Mouse (Mus musculus) cortical plate, adult 2 months (tissue): ENCODE measurements at regions not wholly inside any gene's neighbourhood (a gene's known extent, or its start where the extent isn't known, plus 50 kb on each side); places are given as distances from the start of the nearest gene placed in this dataset.

ENCODE experiments used
- CTCF ChIP-seq: fragments of 200-500 bp; IDR thresholded peaks from 2 replicates; pipeline ENCODE4 v1.5.1; 2011; ENCODE audit warnings: mild to moderate bottlenecking, control low read depth, low read length; ENCODE audit not compliant: insufficient read depth; ENCODE audit errors: extremely low read depth
- POLR2A ChIP-seq: fragments of 200-500 bp; IDR thresholded peaks from 2 replicates; pipeline ENCODE4 v1.6.1; 2011; ENCODE audit warnings: mild to moderate bottlenecking, low read length, control low read depth; ENCODE audit not compliant: insufficient read depth; ENCODE audit errors: extremely low read depth

DNA sequence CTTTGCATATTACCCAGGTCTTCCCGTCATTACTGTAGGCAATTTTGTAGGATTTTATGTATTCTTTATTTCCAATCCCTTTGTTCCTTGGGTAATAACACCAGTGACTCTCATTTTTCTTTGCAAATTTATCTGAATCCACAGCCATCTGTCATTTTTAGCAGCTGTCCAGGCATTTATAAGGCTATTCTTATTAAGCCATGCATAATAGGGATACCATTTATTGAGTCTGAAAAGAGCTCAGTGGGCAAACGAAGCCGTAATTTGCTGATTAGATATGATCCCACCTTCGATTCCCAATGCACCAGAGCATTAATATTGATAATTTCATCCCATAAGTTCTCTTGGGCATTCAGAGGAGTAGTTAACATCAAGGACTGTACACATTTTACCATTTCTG is 243.3 kb upstream of the Tacstd2 start:
- TF ChIP-seq CTCF: no peak
- TF ChIP-seq POLR2A: no peak
